Mouse (Mus musculus) embryonic facial prominence, embryonic 12.5 days (tissue): Measurements from ENCODE around the gene Gli1. TPM values are rescaled to one million over a fixed set of nuclear protein-coding genes. Genes with fewer than 3 reads are reported as not detected.
A peak's percentile ranks its signal among the peaks of the same experiment; 100 is the strongest.

Experiments
- ATAC-seq: fragments of 200-750 bp; cut with Nextera tagmentation; 2 replicates; pipeline ENCODE4 v1.8.0; 2017; ENCODE audit not compliant: insufficient number of reproducible peaks, insufficient read depth, low FRiP score, low TSS enrichment
- H3K27ac ChIP-seq: fragments of 300-500 bp; sonication (generic); 2 replicates; pipeline ENCODE4 v1.5.1; 2016; ENCODE audit warnings: mild to moderate bottlenecking
- H3K27me3 ChIP-seq: fragments of 300-500 bp; sonication (generic); 2 replicates; pipeline ENCODE4 v1.6.1; 2016; ENCODE audit warnings: mild to moderate bottlenecking, moderate library complexity
- H3K36me3 ChIP-seq: fragments of 300-500 bp; sonication (generic); 2 replicates; pipeline ENCODE4 v1.6.1; 2016; ENCODE audit warnings: mild to moderate bottlenecking
- H3K4me1 ChIP-seq: fragments of 300-500 bp; sonication (generic); 2 replicates; pipeline ENCODE4 v1.6.1; 2016
- H3K4me2 ChIP-seq: fragments of 300-500 bp; sonication (generic); replicated peaks from 2 replicates; pipeline ENCODE4 v1.6.1; 2016; ENCODE audit warnings: mild to moderate bottlenecking, moderate library complexity
- H3K4me3 ChIP-seq: fragments of 300-500 bp; sonication (generic); 2 replicates; pipeline ENCODE4 v1.5.1; 2016; ENCODE audit warnings: mild to moderate bottlenecking
- H3K9ac ChIP-seq: fragments of 300-500 bp; sonication (generic); 2 replicates; pipeline ENCODE4 v1.6.1; 2016; ENCODE audit warnings: mild to moderate bottlenecking, moderate library complexity
- H3K9me3 ChIP-seq: fragments of 300-500 bp; sonication (generic); 2 replicates; pipeline ENCODE4 v1.6.1; 2016; ENCODE audit warnings: mild to moderate bottlenecking, moderate library complexity
- WGBS: fragments of 180-500 bp; shearing (Covaris S2); methylation state at CpG from one replicate; pipeline ENCODE4 v1.1.7; 2016; 5-methylcytosine and 5-hydroxymethylcytosine counted together
- polyA plus RNA-seq: library from polyadenylated mRNA; unstranded; fragments of >200 nt; fragmentation: Nextera tagmentation; extraction: Ambion mirVana; gene quantifications from 2 replicates; pipeline ENCODE4 v1.2.1, GENCODE M21; 2016

Gli1 gene
- polyA plus RNA-seq, 1 experiment from 2014 or later, result 15.5 TPM

DNA sequence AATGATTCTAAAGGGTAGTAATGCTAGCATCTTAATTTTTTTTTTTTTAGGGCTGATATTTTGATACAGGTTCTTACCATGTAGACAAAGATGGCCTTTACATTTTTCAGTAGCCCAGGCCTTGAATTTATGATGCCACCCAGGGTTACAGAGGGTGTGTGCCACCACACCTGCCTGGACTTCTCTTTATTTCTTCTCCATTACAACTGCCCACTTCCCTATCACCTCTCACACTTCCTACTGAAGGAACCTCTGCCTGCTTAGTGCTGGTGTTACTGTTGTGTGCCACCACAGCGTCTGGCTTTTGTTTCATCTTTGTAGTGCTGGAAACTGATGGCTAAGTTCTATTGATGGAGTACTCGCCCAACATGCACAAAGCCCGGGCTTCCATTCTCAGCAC lies 18.9 kb upstream of the Gli1 start:
- Histone ChIP-seq H3K27ac (no peak overlapping the region), H3K4me2 (no peak overlapping the region), H3K36me3 (no peaks in the 10 kb centered on the region), H3K27me3 (no peaks in the 10 kb centered on the region), H3K9me3 (no peaks in the 10 kb centered on the region), H3K4me3 (no peak overlapping the region), H3K4me1 (no peaks in the 10 kb centered on the region), H3K9ac (no peak overlapping the region)
- 81% methylated on average over 3 of the region's 3 CpGs for WGBS
- no peak for ATAC-seq

DNA sequence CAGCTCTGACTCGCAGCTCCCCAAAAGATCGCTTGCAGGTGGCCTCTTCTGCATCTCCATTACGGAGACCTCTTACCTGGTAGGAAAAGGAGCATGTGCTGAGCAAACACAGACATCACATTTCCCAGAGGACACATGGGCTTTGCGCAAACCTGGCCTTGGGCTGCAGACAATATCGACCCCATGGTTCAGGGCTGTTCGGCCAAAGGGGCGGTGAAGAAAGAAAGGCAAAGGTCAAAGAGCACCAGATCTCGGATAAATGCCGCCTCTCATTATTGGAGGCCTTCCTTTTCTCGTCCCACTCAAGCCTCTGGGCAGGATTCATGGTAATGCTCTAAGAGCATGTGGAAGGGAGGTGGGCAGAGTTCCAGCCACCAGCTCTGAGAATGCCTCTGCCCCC lies 13.6 kb upstream of the Gli1 start:
- no peak for ATAC-seq
- no peak overlapping the region for H3K27ac ChIP-seq

DNA sequence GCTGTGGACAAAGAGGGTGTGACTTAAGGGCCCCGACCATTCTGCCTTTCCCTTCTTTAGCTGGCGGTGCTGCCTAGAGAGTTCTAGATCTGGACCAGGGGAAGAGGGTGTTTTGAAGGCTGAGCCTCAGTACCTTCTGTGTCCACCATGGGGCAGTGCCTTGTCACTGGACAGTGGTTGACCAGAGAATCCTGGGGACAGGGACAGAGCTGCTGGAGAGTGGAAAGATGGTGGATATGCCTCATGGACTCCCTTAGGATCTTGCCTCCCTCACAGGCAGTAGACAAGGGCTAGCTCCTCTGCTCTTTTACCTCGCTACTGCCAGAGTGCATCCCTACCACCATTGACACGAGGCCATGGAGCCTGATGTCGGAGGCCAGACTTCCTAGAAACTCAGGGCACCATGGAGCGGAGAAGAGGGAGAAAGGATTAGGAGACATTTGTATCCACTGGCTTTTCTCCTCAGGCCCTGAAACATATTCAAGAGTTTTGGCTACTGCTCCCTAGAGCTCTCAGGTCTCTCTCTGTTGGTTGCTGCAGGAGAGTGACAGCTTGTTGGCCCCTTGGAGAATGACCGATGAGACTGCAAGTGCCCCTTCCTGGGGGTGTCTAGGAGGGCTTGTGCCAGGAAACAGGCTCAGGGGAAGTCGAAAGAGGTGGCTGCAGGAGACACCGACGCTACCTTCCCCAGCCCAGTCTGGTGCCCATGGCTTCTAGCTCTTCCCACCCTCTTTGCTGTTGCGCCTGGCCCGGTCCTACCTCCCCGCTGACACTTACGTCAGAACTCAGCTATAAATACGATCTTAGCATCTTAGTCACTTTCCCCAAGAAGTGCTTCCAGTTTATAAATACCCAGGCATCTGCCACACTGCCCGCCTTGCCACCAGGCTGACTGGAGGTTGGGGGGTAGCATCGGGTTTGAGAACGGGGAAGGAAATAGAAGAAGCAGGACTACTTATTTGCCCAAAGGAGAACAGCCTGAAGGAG lies 12.4 kb upstream of the Gli1 start, which contains the start of gene Inhbe:
Gene Inhbe, minus strand, starts transcription at position 503 of the 987 bp plus-strand sequence.
- Histone ChIP-seq H3K4me3 (no peak within 1 kb of the TSS), H3K27ac (no peak within 1 kb of the TSS), H3K27me3 (0 out of 2 replicates have a peak, but pooled peaks cover 8% of the 10 kb centered on the region), H3K36me3 (no peaks in the 10 kb centered on the region), H3K4me2 (no peak within 1 kb of the TSS), H3K9me3 (no peaks in the 10 kb centered on the region), H3K4me1 (no peaks in the 10 kb centered on the region), H3K9ac (no peak within 1 kb of the TSS)
- 87% methylated on average over 18 of the region's 18 CpGs for WGBS
- ATAC-seq, result no peak

More for the DNA sequence above, 13.6 kb upstream of the Gli1 start:
- Histone ChIP-seq H3K27me3 (0 out of 2 replicates have a peak, but pooled peaks cover 5% of the 10 kb centered on the region), H3K4me2 (no peak overlapping the region), H3K36me3 (no peaks in the 10 kb centered on the region), H3K4me3 (no peak overlapping the region), H3K9me3 (no peaks in the 10 kb centered on the region), H3K9ac (no peak overlapping the region), H3K4me1 (no peaks in the 10 kb centered on the region)
- WGBS, result 51% methylated on average over 10 of the region's 10 CpGs

DNA sequence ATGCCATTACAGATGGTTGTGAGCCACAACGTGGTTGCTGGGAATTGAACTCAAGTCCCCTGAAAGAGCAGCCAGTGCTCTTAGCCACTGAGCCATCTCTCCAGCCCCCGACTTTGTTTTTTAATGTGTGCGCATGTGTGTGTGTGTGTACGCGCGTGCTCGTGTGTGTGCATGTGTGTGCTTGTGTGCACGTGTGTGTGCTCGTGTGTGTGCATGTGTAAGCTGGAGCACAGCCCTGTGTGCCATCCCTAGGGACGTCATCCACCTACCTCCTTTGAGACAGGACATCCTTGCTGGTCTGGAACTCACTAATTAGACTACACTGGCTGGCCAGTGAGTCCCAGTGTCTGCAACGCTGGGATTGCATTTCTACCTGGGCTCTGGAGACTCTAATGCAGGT lies 11.0 kb upstream of the Gli1 start:
- Histone ChIP-seq H3K9me3 (no peaks in the 10 kb centered on the region), H3K36me3 (no peaks in the 10 kb centered on the region), H3K4me3 (no peak overlapping the region), H3K9ac (no peak overlapping the region), H3K4me2 (no peak overlapping the region), H3K27me3 (0 out of 2 replicates have a peak, but pooled peaks cover 8% of the 10 kb centered on the region), H3K27ac (no peak overlapping the region), H3K4me1 (no peaks in the 10 kb centered on the region)
- WGBS, result 86% methylated on average over 11 of the region's 11 CpGs
- no peak for ATAC-seq

DNA sequence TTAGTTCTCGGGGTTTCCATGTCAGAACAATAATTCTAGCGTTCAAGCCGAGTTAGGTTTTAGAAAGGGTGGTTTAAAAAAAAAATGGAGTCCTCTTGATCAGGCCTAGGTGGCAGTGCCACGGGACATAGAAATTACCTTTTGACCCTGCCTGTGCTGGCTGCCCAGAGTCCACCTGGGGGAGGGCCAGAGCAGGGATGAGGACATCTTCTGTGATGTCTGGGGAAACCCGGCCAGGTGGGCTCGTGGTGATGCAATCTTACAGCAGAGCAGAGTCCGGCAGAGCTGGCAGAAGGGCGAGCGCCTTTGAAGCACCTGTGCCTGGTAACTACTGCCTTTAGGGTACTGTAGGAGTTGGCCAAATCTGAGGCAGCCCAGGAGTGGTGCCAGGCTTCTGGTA lies 10.4 kb upstream of the Gli1 start:
- no peak overlapping the region for H3K9ac ChIP-seq
- H3K27ac ChIP-seq, result no peak overlapping the region
- WGBS, result 86% methylated on average over 9 of the region's 9 CpGs
- 0 out of 2 replicates have a peak, but pooled peaks cover 8% of the 10 kb centered on the region for H3K27me3 ChIP-seq
- no peak for ATAC-seq
- H3K4me3 ChIP-seq, result no peak overlapping the region
- no peaks in the 10 kb centered on the region for H3K4me1 ChIP-seq
- no peaks in the 10 kb centered on the region for H3K9me3 ChIP-seq
- H3K4me2 ChIP-seq, result no peak overlapping the region
- no peaks in the 10 kb centered on the region for H3K36me3 ChIP-seq

DNA sequence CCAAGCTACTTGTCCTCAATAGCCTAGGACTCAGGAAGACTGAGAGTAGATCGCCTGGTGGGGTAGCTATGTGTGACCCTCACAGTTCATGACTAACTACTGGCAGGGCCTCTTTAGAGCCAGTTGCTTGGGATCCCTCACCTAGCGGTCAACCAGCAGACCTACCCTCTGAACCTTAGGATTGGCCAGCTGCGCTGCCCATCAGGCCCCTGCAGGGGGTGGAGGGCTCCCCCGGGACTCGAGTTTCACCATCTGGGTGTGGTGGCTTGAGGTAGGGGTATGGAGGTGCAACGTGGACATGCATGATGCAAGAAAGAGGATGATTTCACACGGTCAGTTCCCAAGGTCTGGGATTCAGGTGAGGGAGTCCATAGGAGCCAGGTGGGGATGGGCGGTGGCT lies 9.9 kb upstream of the Gli1 start:
- WGBS, result 72% methylated on average over 8 of the region's 8 CpGs
- H3K4me1 ChIP-seq, result no peaks in the 10 kb centered on the region
- no peak for ATAC-seq

DNA sequence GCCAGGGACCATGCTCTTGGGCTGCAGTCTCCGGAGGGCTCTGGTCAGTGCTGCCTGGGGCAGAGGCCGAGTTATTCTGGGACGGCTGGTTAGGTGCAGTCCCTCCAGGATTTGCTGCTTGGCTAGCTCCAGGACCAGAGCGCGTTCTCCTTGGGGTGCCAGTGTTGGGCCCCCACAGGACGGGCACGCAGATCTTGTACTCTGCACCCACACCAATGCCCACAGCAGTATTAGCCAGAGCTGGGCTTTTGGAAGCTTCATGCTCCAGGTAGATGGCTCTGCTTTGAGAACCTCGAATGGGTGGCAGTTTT lies 9.5 kb upstream of the Gli1 start:
- Histone ChIP-seq H3K9ac (peak overlapping the region; percentile 29; the same call in 1 of the 2 replicates), H3K27ac (no peak overlapping the region), H3K4me1 (no peaks in the 10 kb centered on the region), H3K27me3 (0 out of 2 replicates have a peak, but pooled peaks cover 8% of the 10 kb centered on the region), H3K9me3 (no peaks in the 10 kb centered on the region), H3K36me3 (no peaks in the 10 kb centered on the region), H3K4me2 (peak overlapping the region; percentile 52), H3K4me3 (no peak overlapping the region)
- no peak for ATAC-seq
- 84% methylated on average over 8 of the region's 8 CpGs for WGBS

More for the DNA sequence above, 9.9 kb upstream of the Gli1 start:
- no peaks in the 10 kb centered on the region for H3K36me3 ChIP-seq
- no peaks in the 10 kb centered on the region for H3K9me3 ChIP-seq
- no peak overlapping the region for H3K27ac ChIP-seq
- H3K4me3 ChIP-seq, result no peak overlapping the region
- no peak overlapping the region for H3K9ac ChIP-seq
- H3K4me2 ChIP-seq, result no peak overlapping the region
- 0 out of 2 replicates have a peak, but pooled peaks cover 8% of the 10 kb centered on the region for H3K27me3 ChIP-seq

DNA sequence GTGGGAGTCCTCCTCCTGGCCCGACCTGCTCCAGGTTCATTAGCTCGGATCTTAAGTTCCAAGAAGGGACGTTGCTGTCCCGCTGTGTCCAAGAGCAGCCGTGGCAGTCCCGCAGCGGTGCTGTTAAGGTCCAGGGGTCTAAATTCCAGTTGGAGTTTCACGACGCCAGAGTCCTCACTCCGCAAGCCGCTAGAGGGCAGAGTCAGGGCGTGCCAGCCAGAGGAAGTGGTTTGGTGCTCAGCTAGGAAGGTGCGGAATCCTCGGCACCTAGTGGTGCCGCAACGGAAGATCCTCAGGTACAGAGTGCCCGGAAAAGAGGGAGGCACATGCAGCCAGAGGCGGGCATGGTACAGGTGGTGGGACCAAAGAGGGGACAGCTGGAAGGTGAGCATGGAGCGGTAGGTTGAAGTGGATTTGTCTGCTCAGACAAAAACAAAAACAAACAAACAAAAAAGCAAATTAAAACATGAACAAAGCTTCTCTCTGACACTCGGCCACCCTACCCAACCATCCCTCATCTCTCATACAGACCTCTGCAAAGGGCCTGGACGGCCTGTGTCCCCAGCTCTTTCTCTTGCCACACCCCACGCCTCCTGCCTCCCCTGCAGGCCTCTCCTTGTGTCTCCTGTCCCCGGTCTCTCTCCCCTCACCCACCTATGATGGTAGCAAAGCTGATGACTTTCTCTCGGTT lies 9.0 kb upstream of the Gli1 start:
- peak; percentile 65 for ATAC-seq
- peak overlapping the region; percentile 29; the same call in 1 of the 2 replicates for H3K9ac ChIP-seq
- H3K4me3 ChIP-seq, result peak overlapping the region; percentile 23; the same call in 1 of the 2 replicates
- H3K27ac ChIP-seq, result no peak overlapping the region
- H3K27me3 ChIP-seq, result 0 out of 2 replicates have a peak, but pooled peaks cover 8% of the 10 kb centered on the region
- peak overlapping the region; percentile 52 for H3K4me2 ChIP-seq
- H3K4me1 ChIP-seq, result no peaks in the 10 kb centered on the region
- 12% methylated on average over 24 of the region's 24 CpGs for WGBS
- H3K9me3 ChIP-seq, result no peaks in the 10 kb centered on the region
- no peaks in the 10 kb centered on the region for H3K36me3 ChIP-seq

DNA sequence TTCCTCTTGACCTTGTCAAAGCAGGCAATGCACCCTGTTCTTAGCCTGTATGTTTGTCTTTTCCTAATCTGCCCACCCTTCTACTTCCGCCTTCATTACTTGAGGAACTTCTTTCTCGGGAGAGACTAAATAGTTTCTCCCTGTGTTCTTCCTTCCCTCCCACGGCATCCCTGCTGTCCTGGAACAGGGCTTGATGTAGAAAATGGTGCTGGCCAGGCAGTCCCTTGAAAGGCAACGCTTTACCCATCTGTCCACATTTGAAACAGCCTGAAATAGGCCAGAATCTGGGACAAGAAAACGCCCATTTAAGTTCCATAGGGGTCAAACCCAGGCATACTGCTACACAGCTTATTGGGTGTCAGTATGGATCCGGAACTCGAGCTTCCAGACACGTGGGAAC lies 8.0 kb upstream of the Gli1 start:
- H3K4me2 ChIP-seq, result no peak overlapping the region
- 0 out of 2 replicates have a peak, but pooled peaks cover 8% of the 10 kb centered on the region for H3K27me3 ChIP-seq
- no peaks in the 10 kb centered on the region for H3K4me1 ChIP-seq
- no peaks in the 10 kb centered on the region for H3K36me3 ChIP-seq
- WGBS, result 74% methylated on average over 8 of the region's 8 CpGs
- H3K9ac ChIP-seq, result no peak overlapping the region
- no peak overlapping the region for H3K4me3 ChIP-seq
- ATAC-seq, result no peak
- H3K27ac ChIP-seq, result no peak overlapping the region
- H3K9me3 ChIP-seq, result no peaks in the 10 kb centered on the region

DNA sequence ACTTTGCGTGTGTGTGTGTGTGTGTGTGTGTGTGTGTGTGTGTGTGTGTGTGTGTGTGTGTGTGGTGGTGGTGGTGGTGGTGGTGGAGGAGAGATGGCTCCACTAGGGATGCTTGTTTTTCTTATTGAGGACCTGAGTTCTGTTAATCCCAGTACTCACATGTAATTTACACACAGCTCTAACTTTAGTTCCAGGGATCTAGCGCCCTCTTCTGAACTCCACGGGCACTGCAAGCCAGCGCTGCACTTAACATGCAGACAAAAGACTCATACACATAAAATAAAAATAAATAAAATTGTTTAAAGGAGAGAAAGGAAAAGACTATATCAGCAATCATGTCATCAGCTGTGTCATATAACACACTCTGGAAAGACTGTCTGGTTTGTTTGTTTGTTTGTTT lies 7.2 kb upstream of the Gli1 start:
- H3K9me3 ChIP-seq, result no peaks in the 10 kb centered on the region
- H3K4me2 ChIP-seq, result no peak overlapping the region
- no peak overlapping the region for H3K4me3 ChIP-seq
- H3K9ac ChIP-seq, result no peak overlapping the region
- H3K36me3 ChIP-seq, result no peaks in the 10 kb centered on the region
- 0 out of 2 replicates have a peak, but pooled peaks cover 8% of the 10 kb centered on the region for H3K27me3 ChIP-seq
- no peaks in the 10 kb centered on the region for H3K4me1 ChIP-seq
- no peak overlapping the region for H3K27ac ChIP-seq
- WGBS, result 65% methylated on average over 4 of the region's 4 CpGs
- ATAC-seq, result no peak

DNA sequence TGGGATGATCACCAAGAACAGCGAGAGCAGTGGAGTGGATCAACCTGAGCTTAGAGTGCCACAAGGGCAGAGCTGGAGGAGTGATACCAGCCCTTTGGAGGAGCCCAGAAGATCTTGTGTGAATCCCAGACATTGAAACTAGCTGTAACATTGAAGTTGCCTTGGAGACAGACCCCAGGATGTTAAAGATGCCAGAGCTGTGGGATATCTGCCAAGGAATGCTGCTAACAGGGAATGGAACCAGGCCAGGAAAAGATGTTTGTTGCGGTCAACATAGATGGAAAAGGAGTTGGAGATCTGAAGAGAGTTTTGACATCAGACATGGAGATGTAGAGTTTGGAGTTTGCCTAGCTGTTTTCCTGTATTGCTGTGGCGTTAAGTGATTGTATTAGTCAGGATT lies 4.4 kb upstream of the Gli1 start:
- Histone ChIP-seq H3K4me2 (no peak overlapping the region), H3K4me1 (peaks cover 6% of the 10 kb centered on the region), H3K36me3 (no peaks in the 10 kb centered on the region), H3K4me3 (no peak overlapping the region), H3K27me3 (0 out of 2 replicates have a peak, but pooled peaks cover 6% of the 10 kb centered on the region), H3K27ac (no peak overlapping the region), H3K9ac (no peak overlapping the region), H3K9me3 (no peaks in the 10 kb centered on the region)
- WGBS, result 92% methylated on average over 3 of the region's 3 CpGs
- no peak for ATAC-seq
